ENCODE assay signal across 30 mouse cellular contexts in the genomic region with DNA sequence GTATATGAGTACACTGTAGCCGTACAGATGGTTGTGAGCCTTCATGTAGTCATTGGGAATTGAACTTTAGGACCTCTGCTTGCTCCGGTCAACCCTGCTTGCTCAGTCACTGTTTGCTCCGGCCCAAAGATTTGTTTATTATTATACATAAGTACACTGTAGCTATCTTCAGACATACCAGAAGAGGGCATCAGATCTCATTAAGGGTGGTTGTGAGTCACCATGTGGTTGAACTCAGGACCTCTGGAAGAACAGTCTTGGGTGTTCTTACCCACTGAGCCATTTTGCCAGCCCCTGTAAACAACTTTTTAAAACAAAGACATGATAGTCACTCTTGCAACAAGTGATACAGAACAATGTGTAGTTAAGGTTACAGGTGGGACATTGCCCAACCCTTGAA. TPM values are rescaled to one million over a fixed set of nuclear protein-coding genes. Genes with fewer than 3 reads are reported as not detected.
"Had no signal": no experiment of that assay in that cellular context is flagged by ENCODE, and none has a peak within 500 bp of the region (broad histone marks: within the 10 kb centered on the region; RNA-seq: fewer than 3 reads in every experiment).

No protein-coding gene starts in this region.

- H3K27ac ChIP-seq: heart, adult 2 months; hindbrain, embryonic 10.5 days; hindbrain, embryonic 12.5 days; hindbrain, embryonic 14.5 days; kidney, embryonic 15.5 days; limb, embryonic 13.5 days; limb, embryonic 15.5 days; liver, embryonic 12.5 days; liver, embryonic 14.5 days had no signal

- H3K4me1 ChIP-seq: liver, embryonic 12.5 days had no signal

- H3K9me3 ChIP-seq: heart, embryonic 12.5 days; hindbrain, embryonic 10.5 days; hindbrain, embryonic 12.5 days; kidney, embryonic 15.5 days; limb, embryonic 13.5 days; limb, embryonic 15.5 days; liver, embryonic 12.5 days had no signal

- H3K9ac ChIP-seq: heart, embryonic 12.5 days; hindbrain, embryonic 12.5 days; hindbrain, embryonic 14.5 days; kidney, embryonic 15.5 days; limb, embryonic 13.5 days; limb, embryonic 15.5 days; liver, embryonic 12.5 days; liver, embryonic 14.5 days had no signal

- ATAC-seq: hindbrain, embryonic 16.5 days; intestine, embryonic 16.5 days; liver, embryonic 12.5 days had no signal

- H3K36me3 ChIP-seq: heart, embryonic 12.5 days; hindbrain, embryonic 10.5 days; hindbrain, embryonic 12.5 days; kidney, embryonic 15.5 days; limb, embryonic 13.5 days; limb, embryonic 15.5 days; liver, embryonic 12.5 days had no signal

- DNase-seq: gastrocnemius, postnatal 14 days; gastrocnemius, postnatal 36 days; heart, adult 2 months; heart, postnatal 10 days; heart, postnatal 4 days; kidney, adult 11 months; kidney, adult 2 months; kidney, adult 9 months; kidney, postnatal 10 days; kidney, postnatal 25 days; layer of hippocampus, postnatal 36 days; left cerebral cortex, postnatal 4 days had no signal

- H3K4me3 ChIP-seq: heart, adult 2 months; heart, embryonic 12.5 days; hindbrain, embryonic 10.5 days; hindbrain, embryonic 12.5 days; kidney, embryonic 15.5 days; limb, embryonic 13.5 days; limb, embryonic 15.5 days; liver, embryonic 12.5 days had no signal

- H3K4me2 ChIP-seq: hindbrain, embryonic 12.5 days; hindbrain, embryonic 14.5 days; kidney, embryonic 15.5 days; limb, embryonic 13.5 days; limb, embryonic 15.5 days; liver, embryonic 12.5 days had no signal

RNA-seq across cellular contexts. Expression of gene Odf3l1, which starts 32.6 kb away (rescaled TPM):
- total RNA-seq: gastrocnemius, adult 18-20 months; gastrocnemius, postnatal 36 days; heart, adult 2 months; heart, postnatal 25 days; layer of hippocampus, adult 18-20 months; layer of hippocampus, postnatal 36 days; left cerebral cortex, adult 18-20 months; left cerebral cortex, postnatal 14 days; left cerebral cortex, postnatal 4 days; liver, adult 2 months had no signal
- polyA plus RNA-seq: hindbrain, embryonic 14.5 days; hindbrain, embryonic 16.5 days; liver, embryonic 12.5 days; liver, embryonic 14.5 days; liver, embryonic 16.5 days had no signal
